Mouse (Mus musculus) adrenal gland, adult 8-10 months (tissue): ENCODE data around the gene Oxgr1. TPM values are rescaled to one million over a fixed set of nuclear protein-coding genes. Genes with fewer than 3 reads are reported as not detected.
"Not testable (repeated sequence)": the region's sequence is repeated elsewhere in the genome, so short reads cannot be mapped to it uniquely, and the experiment has no call there.

Experiments used
- DNase-seq: peaks from one replicate; pipeline ENCODE4 v3.0.0; 2022
- total RNA-seq, 4 experiments: library from RNA; stranded (reverse); gene quantifications; 2 replicates each; pipeline ENCODE4 v1.2.4; 2022

Gene Oxgr1
- total RNA-seq: not detected

DNA sequence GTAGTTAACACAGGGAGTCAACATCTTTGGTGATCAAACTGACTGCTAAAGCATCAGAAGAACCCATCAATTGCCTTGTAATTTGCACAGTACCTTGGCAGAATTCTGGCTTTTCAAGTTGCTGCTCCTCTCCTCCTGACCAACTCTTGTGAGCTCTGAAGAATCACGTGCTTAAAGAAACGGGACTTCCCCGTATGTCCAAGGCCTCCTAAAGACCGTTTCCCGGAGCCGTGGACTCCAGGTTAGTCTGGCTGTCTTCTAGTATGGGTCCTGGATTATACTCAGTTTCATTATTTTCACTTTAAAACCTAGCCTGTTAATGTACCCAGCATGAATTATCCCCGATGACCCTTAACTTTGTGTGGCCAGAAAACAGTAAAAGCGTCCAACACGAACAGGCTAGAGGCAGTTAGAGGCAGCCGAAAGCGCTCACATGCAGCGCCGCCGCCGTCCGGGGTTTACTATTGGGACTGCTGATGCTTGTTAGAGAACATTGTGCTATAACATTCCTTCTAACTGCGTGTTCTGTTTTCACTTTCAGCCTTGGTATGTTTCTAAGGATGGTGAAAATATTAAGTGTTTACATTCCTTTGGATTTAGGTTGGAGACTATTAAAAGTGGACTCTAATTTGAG is at the start of gene Oxgr1:
Gene Oxgr1 (minus strand): TSS at position 249 of the 634 bp plus-strand sequence.
- DNase-seq: no peak

DNA sequence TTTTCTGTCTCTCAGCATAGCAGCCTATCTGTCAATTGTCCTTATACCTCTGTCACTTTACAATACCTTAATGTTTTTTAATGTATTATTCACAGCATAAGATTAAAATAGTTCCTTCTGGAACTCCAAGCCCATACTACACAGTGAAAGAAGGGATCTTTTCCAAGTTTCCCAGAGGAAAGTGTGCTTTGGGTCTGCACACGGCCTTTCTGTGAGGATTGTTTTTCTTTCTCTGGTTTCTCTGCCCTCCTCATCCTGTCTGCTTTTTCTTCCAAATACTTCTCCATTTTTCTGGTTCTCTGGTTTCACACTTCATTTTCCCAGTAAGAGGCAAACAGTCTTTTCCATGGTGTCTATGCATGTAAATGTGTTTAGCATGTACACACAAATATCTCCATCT is 48.2 kb upstream of the Oxgr1 start:
- DNase-seq: no peak

DNA sequence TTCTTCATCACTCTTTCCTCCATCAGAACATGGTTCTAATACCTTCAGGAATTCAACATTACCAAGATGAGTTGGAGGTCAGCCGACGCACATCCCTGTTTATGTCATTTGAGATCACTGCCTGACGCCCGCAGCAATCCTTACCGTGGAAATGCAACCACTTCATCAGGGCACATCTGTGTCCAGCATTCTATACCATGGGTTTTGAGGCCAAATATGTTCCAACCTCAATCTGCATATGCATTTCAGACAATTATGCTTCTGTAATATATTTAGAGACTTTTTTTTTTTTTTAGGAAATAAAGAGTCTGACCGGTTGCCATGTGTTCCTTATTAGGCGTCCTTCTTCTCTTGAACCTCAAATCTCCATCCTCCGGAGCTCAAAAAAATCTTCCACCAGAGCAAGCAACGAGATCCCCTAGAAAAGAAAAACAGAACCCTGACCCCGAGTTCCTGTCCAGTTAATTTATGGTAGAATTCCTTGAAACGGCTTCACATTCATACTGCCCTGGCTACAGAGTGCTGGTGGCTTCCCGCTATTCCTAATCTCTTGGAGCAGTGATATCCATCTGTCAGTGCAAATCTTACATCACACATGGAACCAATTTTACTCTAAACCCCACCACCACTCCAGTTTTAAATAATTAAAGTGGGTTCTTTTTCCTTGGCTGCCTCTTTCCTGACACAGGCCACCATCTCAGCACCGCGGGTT is 47.6 kb upstream of the Oxgr1 start:
- no peak for DNase-seq

DNA sequence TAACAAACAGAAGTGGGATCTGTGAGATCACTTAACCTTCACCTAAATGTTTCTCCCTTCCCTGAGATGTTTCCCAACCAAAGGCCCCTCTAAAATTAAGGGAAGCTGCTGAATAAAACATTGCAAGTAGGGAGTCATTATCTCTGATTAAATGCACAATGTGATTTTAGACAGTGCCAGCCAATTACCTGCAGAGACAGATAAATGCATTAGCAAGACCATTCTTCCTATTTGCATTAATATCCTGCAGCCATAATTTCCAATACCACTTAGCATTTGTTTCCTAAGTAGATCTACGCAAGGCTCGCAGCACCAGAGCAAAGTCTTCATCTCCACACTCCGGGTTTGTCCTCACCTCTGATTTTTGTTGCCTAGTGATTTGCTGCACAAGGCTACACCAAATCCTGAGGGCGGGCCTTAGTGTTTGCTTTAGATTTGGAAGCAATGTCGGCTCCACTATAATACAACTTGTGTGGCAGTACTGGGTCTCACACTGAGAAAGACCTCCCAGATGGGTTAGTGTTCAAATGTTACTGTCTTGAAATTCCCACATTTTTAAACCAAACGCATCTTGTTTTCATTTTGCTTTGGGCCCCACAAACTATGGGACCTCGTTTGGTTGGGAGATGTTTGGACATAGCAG is 46.9 kb upstream of the Oxgr1 start:
- DNase-seq: no peak

DNA sequence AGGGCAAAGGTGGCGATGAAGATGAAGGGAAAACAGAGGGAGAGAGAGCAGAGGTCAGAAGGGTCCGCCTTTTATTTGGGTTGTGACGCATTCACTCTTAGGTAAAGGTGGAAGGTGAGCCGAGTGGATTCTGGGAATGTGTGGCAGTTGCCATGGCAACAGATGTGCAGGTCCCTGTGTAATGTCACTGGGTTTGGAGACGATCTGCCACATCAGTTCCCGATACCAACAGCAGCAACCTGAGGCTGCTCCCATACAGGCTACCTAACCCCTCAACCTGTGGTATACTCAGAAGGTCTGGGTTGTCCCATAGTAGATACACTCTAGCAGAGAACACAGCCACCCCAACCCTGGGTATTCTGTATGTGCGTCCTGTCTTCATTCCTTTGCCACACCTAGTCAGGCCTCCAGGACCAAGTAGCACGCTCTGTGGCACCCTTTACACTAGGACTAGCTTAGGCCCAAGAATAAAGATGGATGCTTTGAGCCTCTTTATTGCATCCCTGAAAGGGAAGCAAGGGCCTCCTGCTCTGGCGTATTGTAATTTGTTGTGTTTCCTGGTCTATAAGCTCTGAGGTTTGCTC is 41.9 kb upstream of the Oxgr1 start:
- no peak for DNase-seq

DNA sequence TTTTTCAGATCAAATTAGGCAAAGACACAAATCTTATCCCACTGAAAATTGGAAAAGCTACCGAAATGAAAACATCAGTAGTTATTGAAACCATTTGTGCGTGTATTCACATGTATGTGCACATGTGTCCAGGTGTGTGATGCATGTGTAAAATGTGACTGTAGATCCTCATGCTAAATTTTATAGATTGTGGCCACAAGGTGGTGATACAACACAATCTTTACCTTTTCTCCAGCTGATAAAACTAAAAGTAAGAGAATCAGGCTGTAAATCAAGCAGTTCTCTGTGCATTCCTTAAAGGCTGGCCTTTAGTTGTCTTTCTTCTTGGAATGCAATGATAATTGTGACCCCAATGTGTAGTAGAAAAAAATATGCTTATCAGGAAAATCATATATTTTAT is 34.0 kb upstream of the Oxgr1 start:
- no peak for DNase-seq

DNA sequence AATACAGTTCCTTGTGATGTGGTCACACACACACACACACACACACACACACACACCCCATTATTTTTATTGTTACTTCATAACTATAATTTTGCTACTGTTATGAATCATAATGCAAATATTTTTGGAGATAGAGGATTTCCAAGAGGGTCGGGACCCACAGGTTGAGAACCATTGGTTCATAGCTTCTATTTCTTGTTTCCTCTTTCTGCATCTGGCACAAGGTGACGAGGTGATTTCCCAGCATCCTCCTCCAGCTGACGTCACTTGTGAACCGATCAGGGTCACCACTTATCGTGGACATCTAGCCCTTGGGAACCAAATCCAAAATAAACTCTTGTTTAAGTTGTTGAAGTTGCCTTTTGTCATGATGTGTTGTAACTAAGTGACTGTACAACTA is 33.5 kb upstream of the Oxgr1 start:
- no peak for DNase-seq

DNA sequence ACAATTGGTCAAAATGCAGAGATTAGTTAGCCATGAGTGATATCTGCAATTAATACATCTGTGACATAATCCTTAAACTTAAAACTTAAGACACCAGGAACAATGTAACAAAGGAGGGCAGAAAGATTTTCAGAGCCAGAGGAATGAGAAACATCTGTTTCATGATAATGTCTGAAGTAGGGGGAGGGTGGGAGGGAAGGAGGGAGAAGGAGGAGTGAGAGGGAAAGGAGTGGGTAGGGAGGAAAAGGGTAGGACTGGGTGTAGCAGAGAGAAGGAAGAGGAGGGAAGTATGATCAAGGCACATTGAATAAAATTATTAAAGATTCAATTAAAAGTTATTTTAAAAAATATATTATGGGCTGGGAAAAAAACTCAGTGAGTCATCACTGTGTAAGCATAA is 32.0 kb upstream of the Oxgr1 start:
- no peak for DNase-seq

DNA sequence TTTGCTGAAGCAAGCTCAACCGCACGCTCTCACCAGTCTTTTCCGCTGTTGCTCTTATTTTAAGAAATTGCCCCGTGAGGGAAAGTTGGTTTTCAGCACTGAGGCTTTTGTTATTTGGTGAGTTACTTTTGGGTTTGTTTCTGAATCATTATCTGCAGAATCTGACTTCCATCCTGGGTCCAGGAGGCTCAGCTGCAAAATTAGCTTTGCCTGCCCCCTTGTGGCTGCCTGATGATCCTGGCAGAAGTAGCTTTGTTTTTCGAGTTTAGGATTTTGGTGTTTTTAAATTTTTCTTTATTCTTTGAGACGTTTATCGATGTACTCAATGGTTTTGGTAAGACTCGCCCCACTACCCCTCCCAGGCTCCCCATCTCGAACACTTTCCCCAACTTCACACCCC is 18.9 kb upstream of the Oxgr1 start:
- DNase-seq: no peak

DNA sequence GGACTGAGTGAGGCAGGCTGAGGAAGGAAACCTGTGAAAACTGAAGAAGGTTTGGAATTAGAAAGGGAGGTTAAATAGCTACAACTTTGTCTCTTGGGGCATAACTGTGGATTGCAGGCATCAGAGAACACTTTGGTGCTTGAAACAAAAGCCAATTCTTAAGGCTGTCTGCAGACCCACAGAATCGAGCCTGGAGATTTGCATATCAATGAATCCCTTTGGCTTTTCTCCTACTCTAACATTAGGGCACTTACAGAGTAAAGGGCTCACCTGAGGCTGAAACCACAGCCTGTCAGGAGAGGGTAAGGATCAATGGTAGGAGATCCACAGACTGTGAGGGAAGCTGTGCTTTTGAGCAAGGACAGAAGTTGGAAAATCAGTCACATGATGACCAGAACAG is 8.8 kb downstream of the Oxgr1 start:
- no peak for DNase-seq

DNA sequence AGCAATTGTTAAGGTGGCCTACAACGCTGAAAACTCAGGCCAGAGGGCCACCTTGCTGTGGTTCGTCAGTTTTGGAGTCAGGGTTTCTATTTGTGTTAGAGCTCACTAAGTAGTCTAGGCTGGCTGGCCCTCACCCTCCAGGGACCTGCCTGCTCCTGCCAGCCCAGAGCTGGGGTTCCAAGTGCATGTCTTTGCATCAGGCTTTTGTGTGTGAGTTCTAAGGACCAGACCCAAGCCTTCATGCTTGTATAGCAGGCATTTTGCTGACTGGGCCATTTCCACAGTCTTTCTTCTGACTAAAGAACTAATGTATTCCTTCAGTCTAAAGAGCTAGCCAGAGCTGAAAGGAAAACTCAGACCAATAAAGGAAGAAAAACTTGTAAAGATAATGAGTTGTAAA is 22.3 kb downstream of the Oxgr1 start:
- no peak for DNase-seq

DNA sequence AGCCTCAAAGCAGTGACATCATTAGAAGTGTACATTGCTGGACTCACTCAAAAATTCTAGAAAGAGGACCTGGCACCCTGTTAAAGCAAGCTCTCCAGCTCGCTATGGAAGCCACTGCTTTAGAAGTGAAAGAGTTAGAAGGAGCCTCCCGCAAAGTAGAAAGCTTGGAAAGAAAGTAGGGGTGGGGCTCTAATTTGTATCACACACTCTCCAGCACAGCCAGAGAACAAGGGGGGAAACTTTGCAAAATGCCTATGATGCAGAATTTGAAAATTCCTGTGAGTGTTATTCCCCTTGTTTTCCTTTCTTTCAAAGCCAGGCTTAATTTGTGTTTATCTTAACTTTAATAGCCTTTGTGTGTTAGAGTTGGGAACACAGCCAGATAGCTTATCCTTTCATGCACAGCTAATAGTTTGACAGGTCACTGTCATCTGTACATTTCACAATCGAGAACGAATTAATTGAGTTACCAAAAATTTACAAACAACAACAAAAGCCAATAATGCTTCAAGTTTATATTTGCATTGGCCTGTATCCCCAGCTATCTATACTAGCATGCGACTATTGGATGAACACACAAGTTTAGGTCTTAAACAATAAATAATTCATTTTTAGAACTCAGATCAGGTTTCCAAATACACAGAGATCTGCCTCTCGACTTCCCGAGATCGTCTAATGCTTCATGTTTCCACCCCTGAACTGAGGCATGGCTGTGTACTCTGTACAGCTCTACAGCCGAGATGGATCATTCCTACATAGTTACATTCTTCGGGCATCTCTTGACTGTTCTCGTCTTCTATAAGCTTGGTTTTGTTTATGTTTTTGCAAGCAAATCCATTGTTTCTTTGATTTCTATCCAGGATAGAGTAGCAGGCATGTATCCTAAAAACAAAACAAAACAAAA is 32.0 kb downstream of the Oxgr1 start:
- DNase-seq: no peak

DNA sequence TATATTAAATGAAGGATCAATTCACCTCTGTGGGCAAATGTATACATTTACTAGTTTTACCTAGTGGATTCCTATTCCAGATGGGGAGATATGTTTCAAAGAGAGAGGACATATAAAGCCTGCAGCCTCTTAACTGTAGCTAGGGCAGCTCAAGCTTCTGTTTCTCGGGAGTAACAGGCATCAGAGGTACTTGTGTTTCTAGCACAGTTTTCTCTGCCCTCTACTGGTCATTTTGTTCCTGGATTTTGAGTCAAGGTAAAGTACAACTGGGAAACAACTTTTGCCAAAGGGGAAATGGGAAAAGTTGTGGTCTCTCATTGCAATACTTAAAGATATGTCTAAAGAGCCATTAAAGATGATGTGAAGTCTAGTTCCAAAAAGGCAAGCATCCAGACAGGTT is 37.1 kb downstream of the Oxgr1 start:
- DNase-seq: no peak

DNA sequence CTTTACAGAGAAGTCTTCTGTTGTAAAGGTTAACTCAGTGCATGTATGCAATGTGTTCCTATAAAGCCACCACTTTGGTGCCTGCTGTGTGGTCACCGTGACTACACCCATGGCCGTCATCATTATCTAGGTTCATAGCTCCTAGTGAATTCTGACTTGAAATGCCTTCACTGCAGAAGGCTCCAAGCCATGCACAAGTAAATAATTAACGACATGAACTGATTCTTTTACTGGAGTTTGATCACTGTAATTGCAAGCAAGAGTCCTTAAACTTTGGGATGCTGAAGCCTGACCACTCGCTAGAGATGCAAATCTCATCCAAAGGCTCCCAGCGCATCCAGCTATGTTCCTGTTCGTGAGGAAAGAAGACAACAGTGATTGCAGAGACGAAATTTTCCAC is 38.6 kb downstream of the Oxgr1 start:
- DNase-seq: no peak

DNA sequence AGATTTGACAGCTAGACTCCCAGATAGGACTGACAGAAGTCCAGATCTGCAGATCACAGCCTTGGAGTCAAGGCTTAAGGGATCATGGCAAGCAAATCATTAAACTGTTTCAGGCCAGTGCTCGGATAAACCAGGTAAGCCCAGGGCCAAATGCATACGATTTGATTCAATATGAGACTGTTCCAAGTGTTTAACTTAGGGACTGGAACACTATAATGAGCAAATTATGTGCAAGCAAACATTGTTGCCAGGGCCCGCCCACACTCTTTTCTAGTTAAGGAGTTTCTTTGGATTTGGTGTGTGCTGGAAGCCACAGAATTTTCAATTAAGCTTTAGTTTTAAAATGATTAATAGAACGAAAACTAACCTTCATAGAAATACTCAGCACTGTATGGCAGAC is 39.6 kb downstream of the Oxgr1 start:
- no peak for DNase-seq

DNA sequence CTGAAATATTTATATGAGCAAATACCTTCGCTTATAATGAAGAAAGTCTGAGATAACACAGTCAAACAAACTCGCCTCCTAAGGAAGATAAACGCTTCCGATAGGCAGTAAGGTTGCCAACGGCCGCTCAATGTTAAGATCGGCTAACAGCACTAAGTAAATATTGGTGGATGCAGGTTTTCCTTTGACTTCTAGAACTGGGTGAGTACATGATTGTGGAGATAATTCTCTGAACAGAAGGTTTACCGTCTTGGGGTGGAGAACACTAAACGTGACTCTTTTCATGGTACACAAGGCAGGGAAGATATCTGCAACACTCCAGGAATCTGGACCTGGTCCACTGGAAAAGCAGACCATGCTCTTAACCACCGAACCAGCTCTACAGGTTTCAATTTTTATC is 52.6 kb downstream of the Oxgr1 start:
- DNase-seq: no peak

DNA sequence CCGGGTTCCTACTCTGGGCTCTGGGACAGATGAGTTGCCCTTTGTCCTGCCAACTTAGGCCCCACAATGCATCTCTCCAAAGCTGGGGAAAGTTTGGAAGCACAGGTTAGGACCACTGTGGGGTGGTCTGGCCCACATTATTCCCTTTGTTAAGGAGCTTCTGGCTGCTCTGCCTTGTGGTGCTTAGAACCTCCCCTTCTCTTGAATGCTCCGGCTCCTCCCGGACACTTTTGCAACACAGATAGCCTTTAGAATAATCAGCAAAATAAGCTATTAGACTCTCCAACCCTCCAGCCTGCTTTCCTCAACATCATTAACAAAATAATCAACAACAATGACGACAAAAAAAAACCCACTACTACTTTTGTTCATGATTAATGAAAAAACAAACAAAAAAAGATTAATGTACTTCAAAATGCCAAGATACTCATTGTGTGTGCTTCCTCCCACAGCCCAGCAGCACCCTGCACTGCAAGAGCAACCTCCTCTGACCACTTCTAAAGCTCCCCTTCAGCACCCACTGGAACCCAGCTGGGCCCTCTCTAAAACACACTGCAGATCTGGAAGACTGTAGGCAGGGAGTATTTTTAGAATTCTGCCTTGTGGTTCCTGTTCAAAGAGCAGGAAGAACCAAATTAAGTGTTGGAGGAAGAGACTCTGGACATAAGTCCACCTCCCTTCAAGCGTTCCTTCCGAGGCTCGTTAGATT is 53.1 kb downstream of the Oxgr1 start:
- DNase-seq: no peak

DNA sequence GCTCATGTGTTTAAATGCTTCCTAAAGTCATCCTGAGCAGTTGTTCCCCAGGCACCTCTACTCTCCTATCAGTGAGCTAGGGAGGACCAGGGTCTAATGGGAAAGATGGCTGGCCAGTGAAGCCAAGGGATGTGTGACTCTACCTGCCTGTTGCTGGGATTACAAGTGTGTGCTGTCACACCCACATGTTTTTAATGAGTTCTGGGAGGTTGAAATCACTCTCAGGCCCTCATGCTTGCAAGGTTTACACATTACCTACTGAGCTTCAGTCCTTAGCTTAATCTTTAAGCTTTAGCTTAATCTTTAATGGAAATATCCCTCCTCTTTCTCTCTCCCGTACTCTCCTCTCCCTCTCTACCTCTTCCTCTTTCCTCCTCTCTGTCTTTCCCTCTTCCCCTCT is 55.0 kb downstream of the Oxgr1 start:
- no peak for DNase-seq

DNA sequence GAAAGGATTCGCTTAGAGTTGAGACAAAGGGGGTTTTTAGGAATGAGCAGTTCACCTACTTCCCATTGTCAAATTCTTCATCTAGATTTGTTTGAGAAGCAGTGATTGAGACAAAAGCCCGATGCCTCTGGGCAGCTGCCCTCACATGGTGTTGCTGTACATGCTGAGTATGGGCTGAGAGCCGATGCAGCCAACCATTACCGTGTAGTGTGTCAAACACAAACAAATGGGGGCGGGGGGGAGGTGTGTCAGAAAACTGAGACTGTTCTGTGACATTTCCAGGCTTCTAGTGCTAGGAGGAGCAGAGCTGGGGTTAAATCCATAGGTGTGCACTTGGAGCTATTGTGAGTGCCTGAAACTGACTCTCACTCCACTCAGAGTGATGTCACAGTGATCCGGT is 55.5 kb downstream of the Oxgr1 start:
- no peak for DNase-seq

DNA sequence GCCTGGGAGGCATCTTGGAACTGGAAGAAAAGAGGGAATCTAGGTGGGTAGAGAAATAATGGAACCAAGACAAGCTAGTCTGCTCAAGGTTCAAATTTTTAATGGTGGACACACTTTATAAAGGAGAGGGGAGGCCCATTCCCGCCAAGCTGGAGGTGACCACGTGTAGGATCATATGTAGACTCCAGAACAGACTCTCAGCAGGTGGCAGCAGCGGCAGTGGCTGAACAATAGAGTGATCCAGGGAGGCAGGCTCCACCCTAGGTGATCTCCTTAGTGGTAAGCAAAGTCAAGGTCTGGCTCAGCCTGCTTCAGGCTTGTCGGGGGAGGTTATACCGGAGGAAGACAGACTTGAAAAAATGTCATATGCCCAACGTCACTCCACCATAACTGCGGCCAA is 55.9 kb downstream of the Oxgr1 start:
- DNase-seq: not testable (repeated sequence)

DNA sequence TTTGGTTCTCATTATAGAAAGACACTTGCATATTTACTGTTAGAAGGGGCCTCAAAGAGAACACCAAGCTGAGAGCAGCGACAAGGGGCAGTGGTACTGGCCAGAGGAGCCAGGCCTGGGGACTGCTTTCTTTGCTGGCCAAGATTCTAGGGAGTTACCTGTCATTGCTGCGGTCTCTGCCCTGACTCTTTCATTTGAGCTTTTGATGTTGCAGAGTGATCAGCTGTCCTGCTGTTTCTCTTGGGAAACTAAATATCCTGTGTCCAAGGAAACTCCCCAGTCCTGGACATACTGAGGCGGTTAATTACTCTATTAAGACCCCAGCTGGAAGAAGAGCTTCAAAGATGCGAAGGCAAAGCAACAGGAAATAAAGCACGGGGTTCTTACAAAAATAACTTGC is 60.9 kb downstream of the Oxgr1 start:
- DNase-seq: no peak

DNA sequence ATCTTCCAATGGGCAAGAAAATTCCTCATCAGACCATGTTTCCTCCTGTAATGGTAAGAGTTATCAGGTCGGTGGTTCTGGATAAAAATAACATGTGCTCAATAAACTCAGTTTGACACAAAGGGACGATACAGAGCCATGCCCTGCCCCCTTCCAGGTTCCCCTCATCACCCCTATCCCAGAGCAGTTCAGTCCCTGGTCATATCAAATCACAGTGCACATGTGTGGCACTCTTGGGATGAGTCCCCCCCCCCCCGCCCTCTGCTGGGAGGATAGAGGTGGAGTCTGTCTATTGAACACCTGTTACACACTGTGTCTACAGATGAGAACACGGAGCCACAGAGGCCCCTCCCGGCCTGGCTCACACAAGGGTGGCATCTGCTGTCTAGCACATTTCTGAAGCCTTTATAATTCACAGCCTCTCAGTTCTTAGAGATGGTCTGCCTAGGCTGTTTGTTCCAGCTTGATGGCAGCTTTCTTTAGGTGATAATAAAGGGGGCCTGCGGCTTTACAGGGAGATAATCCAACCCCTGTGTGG is 61.5 kb downstream of the Oxgr1 start:
- no peak for DNase-seq
